Mouse (Mus musculus): Measurements from ENCODE around the gene Nat8f2. TPM values are rescaled to one million over a fixed set of nuclear protein-coding genes. Genes with fewer than 3 reads are reported as not detected.
"Not testable (repeated sequence)": the region's sequence is repeated elsewhere in the genome, so short reads cannot be mapped to it uniquely, and the experiment has no call there.

The Nat8f2 gene
- polyA plus RNA-seq, 1 experiment from 2014 or later, result not detected

DNA sequence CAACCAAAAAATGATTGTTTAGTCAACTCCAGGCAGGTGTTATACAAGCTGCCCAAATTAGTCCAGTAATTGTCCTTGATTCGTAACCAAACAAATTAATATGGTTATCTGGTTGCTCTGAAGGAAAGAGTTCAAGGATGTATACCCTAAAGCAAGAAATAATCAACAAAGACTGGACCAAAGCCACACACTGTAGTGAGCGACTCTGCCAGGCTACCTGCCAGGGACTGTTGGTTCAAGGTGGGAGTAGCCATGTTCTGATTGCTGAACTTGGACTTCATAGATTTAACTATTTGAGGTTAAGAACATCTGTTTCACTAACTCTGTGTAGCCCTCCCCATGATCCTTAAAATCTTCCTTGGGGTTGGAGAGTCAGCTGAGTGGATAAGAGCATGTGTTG, 5.8 kb downstream of the Nat8f2 start:
- 87% methylated on average over 2 of the region's 2 CpGs for WGBS
- Histone ChIP-seq H3K4me2 (no peak overlapping the region), H3K27ac (no peak overlapping the region), H3K4me3 (replicated peaks) (no peak overlapping the region), H3K9ac (replicated peaks) (no peak overlapping the region), H3K4me1 (replicated peaks) (no peaks in the 10 kb centered on the region), H3K36me3 (no peaks in the 10 kb centered on the region), H3K9me3 (no peaks in the 10 kb centered on the region), H3K27me3 (0 out of 2 replicates have a peak, but pooled peaks cover 5% of the 10 kb centered on the region)
- ATAC-seq (ENCODE audit: insufficient number of reproducible peaks, insufficient read depth, low FRiP score, low TSS enrichment, low read depth), result no peak

DNA sequence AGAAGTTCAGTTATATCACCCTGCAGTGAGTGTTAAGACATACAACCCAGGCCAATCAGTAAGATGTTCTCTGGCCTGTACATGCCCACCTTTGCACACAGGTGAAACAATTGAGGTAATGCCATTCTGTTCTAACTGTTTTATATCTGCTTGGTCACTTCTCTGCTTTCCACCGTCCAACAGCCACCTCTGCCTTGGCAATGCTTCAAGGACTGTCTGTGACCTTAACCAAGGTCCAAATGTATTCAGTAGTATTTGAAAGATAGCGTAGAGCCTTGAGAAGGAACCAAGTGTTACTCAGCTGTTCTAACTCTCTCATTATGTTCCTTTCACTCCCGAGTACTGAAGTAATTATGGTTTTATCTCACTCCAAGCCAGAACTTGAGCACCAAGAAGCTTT, 6.4 kb downstream of the Nat8f2 start:
- H3K4me3 ChIP-seq (replicated peaks), result no peak overlapping the region
- H3K4me2 ChIP-seq, result no peak overlapping the region
- 77% methylated on average over 3 of the region's 3 CpGs for WGBS
- H3K27me3 ChIP-seq, result 0 out of 2 replicates have a peak, but pooled peaks cover 5% of the 10 kb centered on the region
- ATAC-seq (ENCODE audit: insufficient number of reproducible peaks, insufficient read depth, low FRiP score, low TSS enrichment, low read depth), result no peak
- no peaks in the 10 kb centered on the region for H3K4me1 ChIP-seq (replicated peaks)
- H3K9me3 ChIP-seq, result no peaks in the 10 kb centered on the region
- no peaks in the 10 kb centered on the region for H3K36me3 ChIP-seq
- no peak overlapping the region for H3K9ac ChIP-seq (replicated peaks)
- no peak overlapping the region for H3K27ac ChIP-seq

DNA sequence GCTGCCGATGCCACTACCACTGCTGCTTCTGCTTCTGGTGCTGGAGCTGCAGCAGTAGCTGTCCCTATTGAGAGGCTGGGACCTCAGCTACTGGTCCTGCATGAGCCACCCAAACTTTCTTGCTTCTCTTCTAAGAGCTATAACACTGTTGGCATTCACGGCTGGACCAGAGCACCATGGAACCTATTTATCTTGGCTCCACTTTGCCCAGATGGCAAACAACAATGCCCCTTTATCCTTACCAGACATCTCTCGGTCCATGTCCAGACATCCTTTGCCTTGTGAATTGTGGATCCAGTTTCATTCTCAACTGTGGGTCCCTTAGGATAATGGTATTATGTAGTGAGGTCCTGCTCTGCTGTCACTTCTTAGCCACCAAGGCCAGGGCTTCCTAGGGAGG, 7.7 kb downstream of the Nat8f2 start:
- H3K4me3 ChIP-seq (replicated peaks), result no peak overlapping the region
- ATAC-seq (ENCODE audit: insufficient number of reproducible peaks, insufficient read depth, low FRiP score, low TSS enrichment, low read depth), result no peak
- H3K27ac ChIP-seq, result no peak overlapping the region
- no peaks in the 10 kb centered on the region for H3K9me3 ChIP-seq
- no peak overlapping the region for H3K9ac ChIP-seq (replicated peaks)
- 0 out of 2 replicates have a peak, but pooled peaks cover 5% of the 10 kb centered on the region for H3K27me3 ChIP-seq
- 90% methylated on average over 3 of the region's 3 CpGs for WGBS
- no peaks in the 10 kb centered on the region for H3K4me1 ChIP-seq (replicated peaks)
- H3K4me2 ChIP-seq, result no peak overlapping the region
- no peaks in the 10 kb centered on the region for H3K36me3 ChIP-seq

DNA sequence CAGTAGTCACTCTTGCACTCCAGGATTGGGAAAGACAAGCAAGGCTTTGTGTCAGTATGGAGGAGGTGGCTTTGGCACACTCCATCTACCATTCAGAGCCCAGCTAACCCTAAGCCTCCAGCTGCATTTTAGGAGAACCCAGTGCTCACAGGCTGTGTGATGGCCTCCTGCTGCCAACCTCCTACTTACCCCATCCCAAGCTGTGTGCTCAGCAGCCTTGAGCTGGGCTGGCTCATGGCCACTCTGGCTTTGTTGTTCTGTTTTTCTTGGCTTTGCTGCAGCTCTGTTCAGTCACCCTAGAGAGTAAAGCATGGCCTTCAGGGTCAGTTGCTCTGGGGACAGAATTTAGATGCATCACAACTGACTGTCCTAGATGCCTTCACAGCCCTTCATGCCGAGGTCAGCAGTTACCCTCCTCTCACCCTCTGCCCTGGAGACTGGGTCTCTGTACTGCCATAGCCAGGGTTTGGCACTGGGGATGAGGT, 12.7 kb downstream of the Nat8f2 start:
- no peaks in the 10 kb centered on the region for H3K4me1 ChIP-seq (replicated peaks)
- WGBS, result 77% methylated on average over 1 of the region's 1 CpGs
- no peak overlapping the region for H3K4me3 ChIP-seq (replicated peaks)
- ATAC-seq (ENCODE audit: insufficient number of reproducible peaks, insufficient read depth, low FRiP score, low TSS enrichment, low read depth), result no peak
- H3K4me2 ChIP-seq, result no peak overlapping the region
- 0 out of 2 replicates have a peak, but pooled peaks cover 2% of the 10 kb centered on the region for H3K27me3 ChIP-seq
- H3K36me3 ChIP-seq, result no peaks in the 10 kb centered on the region
- H3K9ac ChIP-seq (replicated peaks), result no peak overlapping the region
- no peak overlapping the region for H3K27ac ChIP-seq
- no peaks in the 10 kb centered on the region for H3K9me3 ChIP-seq

DNA sequence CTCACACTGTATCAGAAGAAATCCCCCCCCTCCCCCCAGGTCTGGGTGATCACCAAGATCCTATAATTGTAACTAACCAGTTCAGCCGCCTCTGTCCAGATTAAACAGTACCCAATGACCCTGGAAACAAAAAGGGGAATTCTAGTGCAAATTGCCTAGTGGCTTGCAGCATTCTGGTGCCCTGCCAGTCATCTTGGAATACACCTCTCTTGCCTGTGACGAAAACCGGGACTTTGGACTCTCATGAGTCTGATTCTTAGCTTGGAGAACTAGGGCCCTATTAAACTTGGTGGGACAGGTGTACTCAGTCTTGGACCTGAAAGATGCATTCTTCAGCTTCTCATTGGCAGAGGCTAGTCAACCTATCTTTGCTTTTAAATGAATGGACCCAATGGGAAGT, 15.5 kb downstream of the Nat8f2 start:
- H3K27ac ChIP-seq, result no peak overlapping the region
- H3K36me3 ChIP-seq, result no peaks in the 10 kb centered on the region
- H3K4me2 ChIP-seq, result no peak overlapping the region
- no peak for ATAC-seq (ENCODE audit: insufficient number of reproducible peaks, insufficient read depth, low FRiP score, low TSS enrichment, low read depth)
- H3K27me3 ChIP-seq, result no peaks in the 10 kb centered on the region
- no peak overlapping the region for H3K9ac ChIP-seq (replicated peaks)
- 88% methylated on average over 3 of the region's 3 CpGs for WGBS
- H3K4me1 ChIP-seq (replicated peaks), result no peaks in the 10 kb centered on the region
- no peak overlapping the region for H3K4me3 ChIP-seq (replicated peaks)
- no peaks in the 10 kb centered on the region for H3K9me3 ChIP-seq

DNA sequence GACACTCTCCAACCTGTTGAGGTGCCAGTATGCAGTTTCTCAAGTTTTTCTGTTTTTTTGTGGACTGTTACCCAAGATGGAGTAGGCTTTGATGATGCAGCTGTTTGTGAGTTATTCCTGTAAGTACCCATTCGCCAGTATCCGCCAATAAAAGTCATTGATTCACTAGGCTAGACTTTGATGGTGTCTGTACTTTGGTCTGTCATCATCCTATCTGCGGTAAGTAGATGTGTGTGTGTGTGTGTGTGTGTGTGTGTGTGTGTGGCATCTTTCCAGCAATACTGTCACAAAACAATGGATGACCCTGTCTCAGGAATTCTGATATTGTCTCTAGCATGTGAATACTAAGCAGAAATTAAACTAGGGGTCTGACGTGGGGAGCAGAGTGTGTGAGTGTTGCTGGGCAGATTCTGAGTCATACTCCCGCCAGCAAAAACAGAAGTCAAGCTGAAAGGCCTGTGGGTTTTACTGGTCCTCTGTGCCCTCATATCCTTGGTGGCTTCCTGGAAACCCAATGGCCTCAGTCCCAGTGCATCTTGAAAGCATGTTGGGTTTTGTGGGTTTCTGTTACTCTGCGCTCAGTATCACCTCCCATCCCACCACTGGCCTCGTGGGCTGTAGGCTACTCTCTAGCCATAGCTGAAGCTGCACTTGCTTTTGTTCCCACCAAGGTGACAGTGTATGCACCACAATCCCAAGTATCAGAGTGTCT, 17.7 kb downstream of the Nat8f2 start:
- Histone ChIP-seq H3K27me3 (no peaks in the 10 kb centered on the region), H3K27ac (no peak overlapping the region), H3K9me3 (no peaks in the 10 kb centered on the region), H3K4me2 (no peak overlapping the region), H3K36me3 (no peaks in the 10 kb centered on the region), H3K4me3 (replicated peaks) (no peak overlapping the region), H3K4me1 (replicated peaks) (no peaks in the 10 kb centered on the region), H3K9ac (replicated peaks) (no peak overlapping the region)
- WGBS, result 92% methylated on average over 7 of the region's 7 CpGs
- ATAC-seq (ENCODE audit: insufficient number of reproducible peaks, insufficient read depth, low FRiP score, low TSS enrichment, low read depth), result no peak

DNA sequence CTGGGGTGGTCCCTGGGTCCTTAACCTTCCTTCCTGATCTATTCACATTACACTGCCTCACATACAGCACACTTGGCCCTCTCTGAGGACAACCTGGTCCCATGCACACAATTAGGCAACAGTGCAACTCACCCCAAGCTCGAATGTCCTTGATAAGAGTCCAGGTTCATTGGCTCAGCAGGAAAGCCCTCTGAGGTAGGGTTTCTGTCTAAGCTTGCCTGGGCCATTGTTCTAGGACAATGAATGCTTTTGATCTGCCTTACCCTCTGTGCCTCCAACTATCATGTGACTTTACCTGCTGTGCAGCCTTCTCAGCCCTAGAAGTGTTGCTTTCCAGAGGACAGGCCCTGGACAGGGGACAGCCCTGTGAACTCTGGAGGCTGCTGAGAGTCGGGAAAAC, 19.7 kb downstream of the Nat8f2 start:
- no peak overlapping the region for H3K27ac ChIP-seq
- H3K4me3 ChIP-seq (replicated peaks), result no peak overlapping the region
- no peaks in the 10 kb centered on the region for H3K9me3 ChIP-seq
- no peaks in the 10 kb centered on the region for H3K27me3 ChIP-seq
- H3K9ac ChIP-seq (replicated peaks), result no peak overlapping the region
- no peaks in the 10 kb centered on the region for H3K36me3 ChIP-seq
- ATAC-seq (ENCODE audit: insufficient number of reproducible peaks, insufficient read depth, low FRiP score, low TSS enrichment, low read depth), result no peak
- no peak overlapping the region for H3K4me2 ChIP-seq
- no peaks in the 10 kb centered on the region for H3K4me1 ChIP-seq (replicated peaks)
- WGBS, result 39% methylated on average over 2 of the region's 2 CpGs

DNA sequence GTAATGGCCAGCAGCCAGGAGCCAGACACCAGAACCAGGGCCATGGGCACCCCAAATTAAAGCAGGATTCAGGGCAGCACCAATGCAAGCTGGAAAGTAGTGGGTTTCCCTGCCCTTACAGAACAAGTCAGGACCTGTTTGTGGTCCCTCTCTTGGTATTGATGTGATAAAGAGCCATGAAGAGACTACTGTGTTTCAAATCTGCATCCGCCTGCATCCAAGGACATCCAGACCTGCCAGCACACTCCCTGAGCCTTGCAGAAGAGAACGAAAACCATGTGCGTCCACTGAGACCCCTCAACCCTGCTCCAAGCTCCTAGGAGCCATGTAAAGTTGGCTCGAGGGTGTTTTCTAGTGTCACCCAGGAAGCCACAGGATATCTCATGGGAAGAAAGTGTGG, 20.8 kb downstream of the Nat8f2 start:
- no peaks in the 10 kb centered on the region for H3K27me3 ChIP-seq
- ATAC-seq (ENCODE audit: insufficient number of reproducible peaks, insufficient read depth, low FRiP score, low TSS enrichment, low read depth), result no peak
- no peak overlapping the region for H3K9ac ChIP-seq (replicated peaks)
- H3K9me3 ChIP-seq, result no peaks in the 10 kb centered on the region
- H3K4me3 ChIP-seq (replicated peaks), result no peak overlapping the region
- 89% methylated on average over 4 of the region's 4 CpGs for WGBS
- no peaks in the 10 kb centered on the region for H3K36me3 ChIP-seq
- H3K4me2 ChIP-seq, result no peak overlapping the region
- H3K27ac ChIP-seq, result no peak overlapping the region
- no peaks in the 10 kb centered on the region for H3K4me1 ChIP-seq (replicated peaks)

DNA sequence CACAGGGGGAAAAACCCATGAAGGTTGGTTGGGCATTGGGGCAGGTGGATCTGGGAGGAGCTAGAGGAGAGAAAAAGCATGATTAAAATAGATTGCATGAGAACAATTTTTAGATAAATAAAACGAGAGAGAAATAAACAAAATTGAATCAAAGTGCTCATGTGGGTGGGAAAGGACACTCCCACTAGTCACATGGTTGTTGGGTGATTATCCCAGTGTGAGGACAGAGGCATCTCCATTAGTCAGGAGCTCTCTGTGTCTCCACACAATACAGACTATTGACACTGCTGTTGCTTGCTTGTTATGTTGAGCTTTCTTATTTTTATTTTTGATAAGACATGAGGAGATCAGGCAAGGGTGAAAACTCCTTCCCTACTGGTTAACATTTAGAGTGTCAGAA, 22.0 kb downstream of the Nat8f2 start:
- Histone ChIP-seq H3K4me3 (replicated peaks) (no peak overlapping the region), H3K27ac (no peak overlapping the region), H3K27me3 (no peaks in the 10 kb centered on the region), H3K36me3 (no peaks in the 10 kb centered on the region), H3K4me2 (no peak overlapping the region), H3K4me1 (replicated peaks) (no peaks in the 10 kb centered on the region), H3K9ac (replicated peaks) (no peak overlapping the region), H3K9me3 (no peaks in the 10 kb centered on the region)
- ATAC-seq (ENCODE audit: insufficient number of reproducible peaks, insufficient read depth, low FRiP score, low TSS enrichment, low read depth), result no peak
- 57% methylated on average over 1 of the region's 1 CpGs for WGBS

DNA sequence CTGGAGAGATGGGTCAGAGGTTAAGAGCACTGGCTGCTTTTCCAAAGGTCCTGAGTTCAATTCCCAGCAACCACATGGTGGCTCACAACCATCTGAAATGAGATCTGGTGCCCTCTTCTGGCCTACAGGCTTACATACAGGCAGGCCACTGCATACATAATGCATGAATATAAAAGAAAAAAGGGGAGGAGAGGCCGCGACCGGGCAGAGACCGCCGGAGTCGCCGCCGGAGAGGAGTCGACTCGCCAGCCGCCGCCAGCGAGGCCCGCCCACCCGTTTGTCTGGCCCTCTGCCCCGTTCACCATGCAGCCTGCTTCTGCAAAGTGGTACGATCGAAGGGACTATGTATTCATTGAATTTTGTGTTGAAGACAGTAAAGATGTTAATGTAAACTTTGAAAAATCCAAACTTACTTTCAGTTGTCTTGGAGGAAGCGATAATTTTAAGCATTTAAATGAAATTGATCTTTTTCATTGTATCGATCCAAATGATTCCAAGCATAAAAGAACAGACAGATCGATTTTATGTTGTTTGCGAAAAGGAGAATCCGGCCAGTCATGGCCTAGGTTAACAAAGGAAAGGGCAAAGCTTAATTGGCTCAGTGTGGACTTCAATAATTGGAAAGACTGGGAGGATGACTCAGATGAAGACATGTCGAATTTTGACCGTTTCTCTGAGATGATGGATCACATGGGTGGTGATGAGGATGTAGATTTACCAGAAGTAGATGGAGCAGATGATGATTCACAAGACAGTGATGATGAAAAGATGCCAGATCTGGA, 25.1 kb downstream of the Nat8f2 start:
- H3K4me3 ChIP-seq (replicated peaks); H3K4me1 ChIP-seq (replicated peaks); ATAC-seq (ENCODE audit: insufficient number of reproducible peaks, insufficient read depth, low FRiP score, low TSS enrichment, low read depth); H3K9ac ChIP-seq (replicated peaks); H3K27me3 ChIP-seq; H3K36me3 ChIP-seq; H3K9me3 ChIP-seq; H3K4me2 ChIP-seq; H3K27ac ChIP-seq: not testable (repeated sequence)
- 76% methylated on average over 25 of the region's 25 CpGs for WGBS

DNA sequence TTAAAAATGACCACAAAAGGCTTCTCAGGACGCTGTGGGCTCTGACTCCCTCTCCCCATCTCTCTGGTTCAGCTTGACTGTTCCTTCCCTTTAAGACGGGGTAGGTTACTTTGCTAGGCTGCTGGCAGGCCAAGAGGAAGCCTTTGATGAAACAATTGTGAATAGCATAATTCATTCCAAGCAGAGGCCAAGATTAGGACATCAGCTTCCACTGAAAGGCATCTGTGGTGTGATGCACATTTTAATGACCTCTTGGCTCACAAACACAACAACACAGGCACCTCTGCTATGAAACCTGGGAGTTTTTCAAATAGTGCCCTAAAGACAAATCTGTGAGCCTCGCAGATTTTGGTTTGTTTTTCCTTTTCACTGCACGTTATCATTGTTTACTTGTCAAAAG, 29.0 kb downstream of the Nat8f2 start:
- Histone ChIP-seq H3K36me3 (no peaks in the 10 kb centered on the region), H3K4me1 (replicated peaks) (no peaks in the 10 kb centered on the region), H3K4me3 (replicated peaks) (no peak overlapping the region), H3K9me3 (no peaks in the 10 kb centered on the region), H3K27me3 (no peaks in the 10 kb centered on the region), H3K27ac (no peak overlapping the region), H3K4me2 (no peak overlapping the region), H3K9ac (replicated peaks) (no peak overlapping the region)
- ATAC-seq (ENCODE audit: insufficient number of reproducible peaks, insufficient read depth, low FRiP score, low TSS enrichment, low read depth), result no peak
- WGBS, result 64% methylated on average over 4 of the region's 4 CpGs

All from limb, embryonic 12.5 days (tissue).